24 mouse cellular contexts compared by ENCODE assay signal in the genomic region with DNA sequence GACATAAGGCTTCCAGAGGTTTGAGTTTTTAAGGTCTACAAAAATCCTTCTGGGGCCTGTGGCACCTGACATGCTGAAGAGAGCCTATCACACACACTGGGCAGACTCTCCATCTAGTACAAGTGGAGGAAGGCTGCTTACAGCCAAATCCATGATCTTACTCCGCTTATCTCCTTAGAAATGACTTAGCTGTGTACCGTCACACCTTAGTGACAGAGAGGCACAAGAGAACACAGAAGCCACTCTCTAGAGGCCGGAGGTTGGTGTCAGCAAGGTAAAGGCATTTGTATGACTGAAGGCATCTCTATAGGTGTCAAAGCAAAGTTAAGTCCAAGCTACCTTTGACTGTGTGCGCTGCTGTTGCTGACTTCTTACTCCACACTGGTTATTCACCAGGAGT. TPM values are rescaled to one million over a fixed set of nuclear protein-coding genes. Genes with fewer than 3 reads are reported as not detected.
A peak's percentile ranks its signal among the peaks of the same experiment; 100 is the strongest.
DNase-seq lines count a peak whose midpoint lies in the region.
"Had no signal": no experiment of that assay in that cellular context is flagged by ENCODE, and none has a peak within 500 bp of the region (broad histone marks: within the 10 kb centered on the region; RNA-seq: fewer than 3 reads in every experiment).

No protein-coding gene starts in this region.

- peak; percentile 52 for DNase-seq in heart, adult 11 months
- no peak for DNase-seq in heart, embryonic 10.5 days (ENCODE audit: low spot score)
- peak; percentile 60 for DNase-seq in retina, adult 2 months (ENCODE audit: low read depth, low spot score)
- DNase-seq in retina, postnatal 1 day, result no peak
- peak; percentile 23 for DNase-seq in ZHBTc4 (ENCODE audit: low read depth, low spot score)
- DNase-seq in layer of hippocampus, adult 9-10 months (ENCODE audit: low spot score), result no peak
- DNase-seq: adrenal gland, adult 2 months; adrenal gland, adult 8-10 months; adrenal gland, postnatal 10 days; adrenal gland, postnatal 14 days; adrenal gland, postnatal 25 days; adrenal gland, postnatal 36 days; B cell, adult 2 months; cerebellum, adult 11 months; cerebellum, adult 11-12 months; cerebellum, adult 18-20 months; cerebellum, adult 2 months had no signal

- H3K27ac ChIP-seq in heart, embryonic 10.5 days, result no peak overlapping the region

- no peaks in the 10 kb centered on the region for H3K36me3 ChIP-seq in heart, embryonic 10.5 days
- H3K36me3 ChIP-seq: G1E had no signal

- H3K27me3 ChIP-seq in heart, embryonic 10.5 days (ENCODE audit: insufficient read depth, poor library complexity, severe bottlenecking), result no peaks in the 10 kb centered on the region
- H3K27me3 ChIP-seq: CH12.LX, Patski had no signal

- no peaks in the 10 kb centered on the region for H3K9me3 ChIP-seq in heart, embryonic 10.5 days
- H3K9me3 ChIP-seq: G1E had no signal

- H3K4me3 ChIP-seq in heart, embryonic 10.5 days, result no peak overlapping the region

- peaks cover 14% of the 10 kb centered on the region for H3K4me1 ChIP-seq in heart, embryonic 10.5 days

- 82% methylated on average over 4 of the region's 4 CpGs for WGBS in heart, embryonic 10.5 days

RNA-seq across cellular contexts. Expression of gene Ankdd1b, which starts 30.6 kb away (rescaled TPM):
- polyA plus RNA-seq in heart, embryonic 10.5 days (2016; fragmentation: Nextera tagmentation; extraction: Ambion mirVana), result 0.24 and 0.31 TPM in 2 replicates
- polyA plus RNA-seq: activated CD4-positive, CD25-positive, alpha-beta regulatory T cell, adult 4 months; C2C12; CD4-positive, CD25-positive, alpha-beta regulatory T cell, adult 4 months; G1E had no signal

RNA-seq across cellular contexts. Expression of gene Gm17622, which starts 50.1 kb away (rescaled TPM):
- not detected in 2 replicates for polyA plus RNA-seq in heart, embryonic 10.5 days (2016; fragmentation: Nextera tagmentation; extraction: Ambion mirVana)
- polyA plus RNA-seq: activated CD4-positive, CD25-positive, alpha-beta regulatory T cell, adult 4 months; adrenal gland, adult 2 months; brain, embryonic 14.5 days; C2C12; CD4-positive, CD25-positive, alpha-beta regulatory T cell, adult 4 months; cerebellum, adult 2 months; G1E; Patski had no signal

RNA-seq across cellular contexts. Expression of gene Poc5, which starts 52.3 kb away (rescaled TPM):
- 13.3 TPM in 2 replicates for polyA plus RNA-seq in heart, embryonic 10.5 days (2016; fragmentation: Nextera tagmentation; extraction: Ambion mirVana)

Comparison
In these comparisons a context has a peak if more than half of its experiments do, and no peak if none do; other contexts are left out.
1. DNase-seq: peak in heart, adult 11 months (single experiment), retina, adult 2 months (single experiment) and ZHBTc4 (single experiment); none in heart, embryonic 10.5 days (single experiment), retina, postnatal 1 day (single experiment) and layer of hippocampus, adult 9-10 months (single experiment).